Mouse (Mus musculus) G1E (cell line): ENCODE measurements around the gene Rhno1. TPM values are rescaled to one million over a fixed set of nuclear protein-coding genes. Genes with fewer than 3 reads are reported as not detected.

Experiments used
- ATAC-seq: 2 replicates; pipeline ENCODE4 v1.8.0; 2016; ENCODE audit warnings: mild to moderate bottlenecking; ENCODE audit not compliant: insufficient number of reproducible peaks, poor library complexity, low FRiP score, severe bottlenecking; ENCODE audit errors: extremely low read depth
- DNase-seq: peaks from one replicate; pipeline ENCODE4 v3.0.0; 2012; ENCODE audit warnings: low spot score
- H3K27me3 ChIP-seq: 2 replicates; pipeline ENCODE4 v1.6.1; 2012; ENCODE audit warnings: mild to moderate bottlenecking, low read length, inconsistent platforms; ENCODE audit not compliant: insufficient read depth
- H3K36me3 ChIP-seq: replicated peaks from 2 replicates; pipeline ENCODE3; 2012; ENCODE audit warnings: mild to moderate bottlenecking, inconsistent platforms
- H3K4me1 ChIP-seq: 2 replicates; pipeline ENCODE4 v1.6.1; 2012; ENCODE audit warnings: low read depth, low read length, inconsistent platforms, mixed read lengths; ENCODE audit not compliant: insufficient read depth
- H3K4me3 ChIP-seq: 2 replicates; pipeline ENCODE4 v1.5.1; 2012; ENCODE audit warnings: low read depth, mild to moderate bottlenecking, inconsistent platforms, low read length, moderate library complexity, mixed read lengths
- H3K9me3 ChIP-seq: replicated peaks from 2 replicates; pipeline ENCODE4 v1.6.1; 2012; ENCODE audit warnings: inconsistent platforms
- CTCF ChIP-seq: IDR thresholded peaks from 2 replicates; pipeline ENCODE4 v1.5.1; 2012; ENCODE audit warnings: low read depth, low read length, inconsistent platforms, mixed read lengths
- GATA1 ChIP-seq: IDR thresholded peaks from 2 replicates; pipeline ENCODE4 v1.6.1; 2012; ENCODE audit warnings: borderline replicate concordance, low read length, inconsistent platforms, mixed read lengths
- GATA2 ChIP-seq: IDR thresholded peaks from 2 replicates; pipeline ENCODE4 v1.6.1; 2012; ENCODE audit warnings: low read depth, low read length, inconsistent platforms, borderline replicate concordance
- POLR2AphosphoS5 ChIP-seq: IDR thresholded peaks from 2 replicates; pipeline ENCODE4 v1.6.1; 2012; ENCODE audit warnings: low read depth, low read length, inconsistent platforms; ENCODE audit not compliant: insufficient replicate concordance
- TAL1 ChIP-seq: conservative IDR thresholded peaks from 2 replicates; pipeline ENCODE4 v1.6.1; 2012; ENCODE audit warnings: low read depth, low read length, inconsistent platforms, mixed read lengths
- polyA plus RNA-seq: library from polyadenylated mRNA; stranded (reverse); fragments of >175 nt; gene quantifications from 2 replicates; pipeline ENCODE4 v1.2.3, GENCODE M21; 2012
- total RNA-seq, 2 experiments: library from RNA; stranded (forward) in 1 of 2; stranded (reverse) in 1 of 2; fragments of 200-1000 nt in 1 of 2; fragments of >200 nt in 1 of 2; fragmentation: Nextera tagmentation in 1 of 2; gene quantifications; 2 replicates each; pipeline ENCODE4 v1.2.3; 2014 to 2017

Rhno1 gene
- total and polyA plus RNA-seq, 3 experiments = 52.8 to 82.8 (median 66.0) TPM

GRCm38 (mm10) chr6:128346782-128347181 is 15.9 kb downstream of the Rhno1 start:
- no peak for DNase-seq
- no peaks in the 10 kb centered on the region for H3K27me3 ChIP-seq
- H3K4me1 ChIP-seq = no peaks in the 10 kb centered on the region
- ATAC-seq = no peak
- H3K4me3 ChIP-seq = no peak overlapping the region
- TF ChIP-seq GATA1 = no peak
- TF ChIP-seq CTCF = no peak
- TF ChIP-seq POLR2AphosphoS5 = no peak
- TF ChIP-seq GATA2 = no peak
- TF ChIP-seq TAL1 = no peak
- H3K36me3 ChIP-seq = peaks cover 54% of the 10 kb centered on the region
- no peaks in the 10 kb centered on the region for H3K9me3 ChIP-seq

GRCm38 (mm10) chr6:128345623-128346022 is 17.1 kb downstream of the Rhno1 start:
- Histone ChIP-seq H3K27me3 (no peaks in the 10 kb centered on the region), H3K4me3 (no peak overlapping the region), H3K9me3 (no peaks in the 10 kb centered on the region), H3K4me1 (no peaks in the 10 kb centered on the region), H3K36me3 (peaks cover 53% of the 10 kb centered on the region)
- DNase-seq (no peak), ATAC-seq (no peak)
- TF ChIP-seq CTCF (no peak), TAL1 (no peak), GATA1 (no peak), GATA2 (no peak)

- no peaks in the 10 kb centered on the region for H3K9me3 ChIP-seq
- peaks cover 33% of the 10 kb centered on the region for H3K36me3 ChIP-seq
- DNase-seq (no peak), ATAC-seq (no peak)
- TF ChIP-seq GATA2 = no peak
- no peak for TF ChIP-seq POLR2AphosphoS5
- no peak for TF ChIP-seq GATA1
- TF ChIP-seq TAL1 = no peak
- TF ChIP-seq CTCF = no peak
- H3K4me1 ChIP-seq = peaks cover 5% of the 10 kb centered on the region
- no peaks in the 10 kb centered on the region for H3K27me3 ChIP-seq
- H3K4me3 ChIP-seq = no peak overlapping the region
Measured at GRCm38 (mm10) chr6:128341956-128342723, 20.6 kb downstream of the Rhno1 start.

- TF ChIP-seq GATA2 (no peak), CTCF (no peak)
- peaks cover 8% of the 10 kb centered on the region for H3K4me1 ChIP-seq
- no peaks in the 10 kb centered on the region for H3K27me3 ChIP-seq
- H3K4me3 ChIP-seq = no peak overlapping the region
- H3K36me3 ChIP-seq = peaks cover 55% of the 10 kb centered on the region
- no peaks in the 10 kb centered on the region for H3K9me3 ChIP-seq
- ATAC-seq (no peak), DNase-seq (no peak)
Measured at GRCm38 (mm10) chr6:128338876-128339275, 23.8 kb downstream of the Rhno1 start.

GRCm38 (mm10) chr6:128337467-128337866 is 25.2 kb downstream of the Rhno1 start:
- H3K9me3 ChIP-seq = no peaks in the 10 kb centered on the region
- TF ChIP-seq POLR2AphosphoS5 (no peak), CTCF (no peak), GATA1 (no peak), TAL1 (no peak), GATA2 (no peak)
- no peaks in the 10 kb centered on the region for H3K27me3 ChIP-seq
- ATAC-seq (no peak), DNase-seq (no peak)
- peaks cover 8% of the 10 kb centered on the region for H3K4me1 ChIP-seq
- no peak overlapping the region for H3K4me3 ChIP-seq
- peaks cover 59% of the 10 kb centered on the region for H3K36me3 ChIP-seq

GRCm38 (mm10) chr6:128334397-128335124 is 28.1 kb downstream of the Rhno1 start:
- H3K9me3 ChIP-seq = no peaks in the 10 kb centered on the region
- no peaks in the 10 kb centered on the region for H3K27me3 ChIP-seq
- TF ChIP-seq POLR2AphosphoS5 = no peak
- TF ChIP-seq CTCF = peak; percentile 47; the same call in 1 of the 2 replicates
- no peak overlapping the region for H3K4me3 ChIP-seq
- ATAC-seq (peak; percentile 74), DNase-seq (peak; percentile 30)
- H3K36me3 ChIP-seq = peaks cover 56% of the 10 kb centered on the region
- H3K4me1 ChIP-seq = peaks cover 4% of the 10 kb centered on the region
